Mouse (Mus musculus): ENCODE measurements around the gene Decr2. TPM values are rescaled to one million over a fixed set of nuclear protein-coding genes. Genes with fewer than 3 reads are reported as not detected.
A peak's percentile ranks its signal among the peaks of the same experiment; 100 is the strongest.

The Decr2 gene
- polyA plus RNA-seq, 1 experiment from 2014 or later: 24.7 TPM

DNA sequence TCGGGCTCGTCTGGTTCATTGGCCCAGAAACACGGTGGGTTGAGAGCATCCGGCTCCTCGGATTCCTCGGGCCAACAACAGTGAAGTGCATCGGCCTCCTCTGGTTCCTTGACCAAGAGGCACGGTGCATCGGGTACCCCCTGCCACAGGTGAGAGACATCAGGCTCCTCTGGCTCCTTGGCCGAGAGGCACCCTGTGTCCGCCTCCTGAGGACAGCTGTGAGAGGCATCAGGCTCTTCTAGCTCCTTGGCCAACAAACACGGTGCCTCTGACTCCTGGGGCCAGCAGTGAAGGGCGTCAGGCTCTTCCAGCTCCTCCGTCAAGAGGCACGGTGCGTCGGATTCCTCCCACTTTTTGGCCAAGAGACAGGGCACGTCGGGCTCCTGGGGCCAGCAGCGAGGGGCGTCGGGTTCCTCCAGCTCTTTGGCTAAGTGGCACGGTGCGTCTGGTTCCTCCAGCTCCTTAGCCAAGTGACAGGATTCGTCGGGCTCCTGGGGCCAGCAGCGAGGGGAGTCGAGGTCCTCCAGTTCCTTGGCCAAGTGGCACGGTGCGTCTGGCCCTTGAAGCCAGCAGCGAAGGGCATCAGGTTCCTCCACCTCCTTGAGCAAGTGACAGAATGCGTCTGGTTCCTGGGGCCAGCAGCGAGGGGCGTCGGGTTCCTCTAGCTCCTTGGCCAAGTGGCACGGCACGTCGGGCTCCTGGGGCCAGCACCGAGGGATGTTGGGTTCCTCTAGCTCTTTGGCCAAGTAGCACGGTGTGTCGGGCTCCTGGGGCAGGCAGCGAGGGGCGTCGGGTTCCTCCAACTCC is 21.9 kb downstream of the Decr2 start:
- peak overlapping the region; percentile 93 for H3K4me3 ChIP-seq
- peaks cover 36% of the 10 kb centered on the region for H3K36me3 ChIP-seq (replicated peaks)
- peaks cover 32% of the 10 kb centered on the region for H3K27me3 ChIP-seq (ENCODE audit: poor library complexity, severe bottlenecking)
- peaks cover 51% of the 10 kb centered on the region for H3K4me1 ChIP-seq
- peak overlapping the region; percentile 94 for H3K27ac ChIP-seq
- peak; percentile 52 for DNase-seq (ENCODE audit: extremely low spot score, low spot score)
- 2% methylated on average over 44 of the region's 44 CpGs for WGBS
- no peaks in the 10 kb centered on the region for H3K9me3 ChIP-seq

DNA sequence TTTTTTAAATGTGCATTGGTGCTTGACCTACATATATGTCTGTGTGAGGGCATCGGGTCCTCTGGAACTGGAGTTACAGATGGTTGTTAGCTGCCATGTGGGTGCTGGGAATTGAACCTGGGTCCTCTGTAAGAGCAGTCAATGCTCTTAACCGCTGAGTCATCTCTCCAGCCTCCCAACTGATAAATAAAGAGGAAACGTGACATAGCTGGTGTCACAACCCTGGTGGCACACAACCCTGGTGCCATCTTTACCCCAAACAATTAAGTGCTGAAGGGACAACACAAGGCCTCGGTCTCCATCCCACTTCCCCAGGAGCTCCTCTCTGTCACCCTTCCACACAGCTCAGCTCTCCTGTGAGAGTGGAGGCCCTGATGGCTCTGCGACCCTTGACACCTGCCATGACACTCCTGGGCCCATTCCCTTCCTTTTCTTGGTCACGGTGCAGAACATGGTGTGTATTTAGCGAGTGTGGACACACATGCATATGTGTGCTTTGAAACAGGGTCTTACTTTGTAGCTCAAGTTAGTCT is 23.6 kb downstream of the Decr2 start:
- Histone ChIP-seq H3K27ac (no peak overlapping the region), H3K36me3 (replicated peaks) (peaks cover 53% of the 10 kb centered on the region), H3K4me3 (peak overlapping the region; percentile 93), H3K4me1 (peaks cover 51% of the 10 kb centered on the region), H3K9me3 (no peaks in the 10 kb centered on the region), H3K27me3 (ENCODE audit: poor library complexity, severe bottlenecking) (peaks cover 30% of the 10 kb centered on the region)
- 92% methylated on average over 7 of the region's 7 CpGs for WGBS
- no peak for DNase-seq (ENCODE audit: extremely low spot score, low spot score)

DNA sequence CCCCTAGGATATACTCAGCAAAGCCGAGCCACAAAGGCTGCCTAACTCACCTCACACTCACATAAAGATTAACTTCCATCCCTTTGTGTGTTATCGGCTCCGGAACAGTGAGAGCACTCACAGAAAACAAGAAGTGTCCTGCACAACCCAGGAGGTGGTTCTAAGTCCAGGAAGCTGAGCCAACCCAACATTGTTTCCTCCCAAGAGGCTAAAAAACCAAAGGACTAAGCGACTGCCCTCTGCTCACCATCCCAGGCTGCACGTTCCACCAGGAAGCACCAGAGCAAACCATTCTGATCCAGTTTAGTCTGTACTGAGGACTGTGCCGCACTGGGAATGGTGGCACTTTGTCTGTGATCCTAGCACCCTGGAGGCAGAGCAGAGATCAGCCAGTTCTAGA is 25.2 kb downstream of the Decr2 start:
- 80% methylated on average over 6 of the region's 6 CpGs for WGBS
- Histone ChIP-seq H3K9me3 (no peaks in the 10 kb centered on the region), H3K4me3 (no peak overlapping the region), H3K27ac (no peak overlapping the region), H3K27me3 (ENCODE audit: poor library complexity, severe bottlenecking) (peaks cover 16% of the 10 kb centered on the region), H3K36me3 (replicated peaks) (peaks cover 64% of the 10 kb centered on the region), H3K4me1 (peaks cover 49% of the 10 kb centered on the region)
- DNase-seq (ENCODE audit: extremely low spot score, low spot score): no peak

DNA sequence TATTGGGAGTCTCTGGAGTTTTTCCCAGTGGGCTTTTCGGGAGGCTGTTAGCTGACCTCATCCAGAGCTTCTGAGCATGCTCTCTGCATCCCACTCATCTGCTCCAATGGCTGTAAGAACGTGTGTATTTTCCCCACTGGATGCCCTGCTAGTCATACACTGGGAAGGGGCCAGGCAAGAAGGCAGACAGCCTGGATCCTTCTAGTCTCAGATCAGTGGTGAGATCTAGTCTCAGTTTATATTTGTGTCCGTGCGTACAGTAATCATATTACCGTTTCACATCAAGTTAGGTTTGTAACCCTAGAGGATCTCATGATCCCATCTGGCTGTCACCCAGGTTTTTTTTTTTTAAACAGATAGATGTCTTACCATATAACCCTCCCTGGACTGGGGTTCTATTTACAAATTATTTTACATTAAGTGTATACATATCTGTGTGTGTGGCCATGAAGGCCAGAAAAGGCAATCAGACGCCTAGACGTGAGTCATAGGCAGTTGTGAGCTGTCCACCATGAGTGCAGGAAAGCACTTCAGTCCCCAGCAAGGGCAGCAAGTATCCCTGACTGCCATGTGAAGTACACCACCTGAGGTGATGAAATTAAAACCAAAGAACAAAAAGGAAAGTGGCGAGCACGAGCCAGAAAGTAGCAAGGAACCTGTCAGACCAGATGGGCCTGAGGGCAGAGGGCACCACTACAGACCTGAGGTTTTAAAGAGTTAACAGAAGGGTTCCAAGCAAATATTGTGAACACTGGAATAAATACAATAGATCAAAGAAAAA is 32.2 kb downstream of the Decr2 start:
- Histone ChIP-seq H3K9me3 (no peaks in the 10 kb centered on the region), H3K27me3 (ENCODE audit: poor library complexity, severe bottlenecking) (no peaks in the 10 kb centered on the region), H3K4me1 (peaks cover 25% of the 10 kb centered on the region), H3K27ac (no peak overlapping the region), H3K4me3 (no peak overlapping the region), H3K36me3 (replicated peaks) (peaks cover 90% of the 10 kb centered on the region)
- WGBS: 90% methylated on average over 9 of the region's 9 CpGs
- no peak for DNase-seq (ENCODE audit: extremely low spot score, low spot score)

DNA sequence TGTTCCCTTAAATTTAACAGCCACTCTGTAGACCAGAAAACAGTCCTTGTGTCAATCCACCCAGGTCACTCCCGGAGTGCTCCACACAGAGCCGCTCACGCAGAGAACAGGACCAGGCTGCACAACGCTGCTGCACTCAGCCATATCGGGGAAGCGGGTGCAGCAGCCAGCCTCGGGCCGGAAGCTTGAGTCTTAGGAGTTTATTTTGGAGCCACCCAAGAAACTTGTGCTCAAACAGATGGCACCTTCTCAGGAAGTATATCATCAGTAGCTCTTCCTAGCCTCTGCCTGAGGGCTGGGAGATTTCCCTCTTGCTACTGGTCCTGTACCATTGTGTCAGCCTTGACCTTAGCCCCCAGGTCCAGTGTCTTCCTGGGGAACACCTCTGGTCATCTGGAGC is 32.9 kb downstream of the Decr2 start:
- no peak overlapping the region for H3K4me3 ChIP-seq
- no peak overlapping the region for H3K27ac ChIP-seq
- DNase-seq (ENCODE audit: extremely low spot score, low spot score): no peak
- H3K36me3 ChIP-seq (replicated peaks): peaks cover 90% of the 10 kb centered on the region
- no peaks in the 10 kb centered on the region for H3K9me3 ChIP-seq
- 93% methylated on average over 8 of the region's 8 CpGs for WGBS
- H3K27me3 ChIP-seq (ENCODE audit: poor library complexity, severe bottlenecking): no peaks in the 10 kb centered on the region
- H3K4me1 ChIP-seq: peaks cover 25% of the 10 kb centered on the region

DNA sequence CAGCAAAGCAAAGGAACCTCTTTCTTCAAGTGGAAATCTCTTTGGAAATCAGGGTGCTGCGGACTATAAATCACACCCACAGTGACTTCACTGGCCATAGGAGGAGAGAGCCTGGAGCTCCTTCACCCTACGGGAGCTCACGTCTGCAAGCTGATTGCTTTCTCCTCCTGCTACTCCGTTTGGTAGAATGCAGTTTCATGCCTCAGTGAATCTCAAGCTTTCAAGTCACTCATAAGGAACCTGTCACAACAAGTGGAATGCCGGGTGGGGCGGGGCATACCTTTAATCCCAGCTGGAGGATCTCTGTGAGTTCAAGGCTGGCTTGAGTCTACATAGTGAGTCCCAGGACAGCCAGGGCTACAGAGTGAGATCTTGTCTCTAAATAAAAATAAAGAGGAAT is 35.0 kb downstream of the Decr2 start:
- DNase-seq (ENCODE audit: extremely low spot score, low spot score): no peak
- Histone ChIP-seq H3K9me3 (no peaks in the 10 kb centered on the region), H3K27ac (no peak overlapping the region), H3K36me3 (replicated peaks) (peaks cover 93% of the 10 kb centered on the region), H3K4me3 (no peak overlapping the region), H3K27me3 (ENCODE audit: poor library complexity, severe bottlenecking) (no peaks in the 10 kb centered on the region), H3K4me1 (peaks cover 25% of the 10 kb centered on the region)
- 55% methylated on average over 6 of the region's 6 CpGs for WGBS

DNA sequence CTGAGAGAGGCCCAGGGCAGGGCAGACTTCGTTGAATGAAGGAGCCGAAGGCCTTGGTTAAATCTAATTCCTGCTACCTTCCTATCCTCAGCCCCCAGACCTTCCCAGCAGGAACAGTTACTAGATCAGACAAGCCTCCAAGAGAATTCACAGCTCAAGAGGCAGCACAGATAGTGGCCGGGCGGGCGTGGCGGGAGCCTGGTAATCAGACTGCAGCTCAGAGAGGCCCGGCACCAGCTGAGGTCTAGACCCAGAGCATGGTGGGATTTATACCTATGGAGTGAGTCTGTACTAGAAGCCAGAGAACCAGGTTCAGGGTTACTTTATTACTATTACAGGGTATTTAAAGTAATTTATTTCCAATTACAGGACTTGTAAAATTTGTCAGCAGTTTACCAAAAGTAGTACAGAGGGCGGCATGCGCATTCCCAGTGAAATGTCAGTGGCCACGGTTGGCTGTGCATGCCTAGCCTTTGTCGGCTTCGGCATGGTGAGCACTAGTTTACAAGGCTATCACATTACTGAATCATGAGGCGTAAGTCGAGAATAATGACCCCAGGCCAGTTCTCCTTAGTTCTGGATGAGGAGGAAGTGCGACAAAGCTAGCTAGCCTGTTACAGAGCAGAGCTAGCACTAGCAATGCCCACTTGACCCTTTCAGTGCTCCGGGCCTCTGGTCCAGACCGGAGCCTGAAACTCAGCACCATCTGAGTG is 35.8 kb downstream of the Decr2 start:
- no peak for DNase-seq (ENCODE audit: extremely low spot score, low spot score)

DNA sequence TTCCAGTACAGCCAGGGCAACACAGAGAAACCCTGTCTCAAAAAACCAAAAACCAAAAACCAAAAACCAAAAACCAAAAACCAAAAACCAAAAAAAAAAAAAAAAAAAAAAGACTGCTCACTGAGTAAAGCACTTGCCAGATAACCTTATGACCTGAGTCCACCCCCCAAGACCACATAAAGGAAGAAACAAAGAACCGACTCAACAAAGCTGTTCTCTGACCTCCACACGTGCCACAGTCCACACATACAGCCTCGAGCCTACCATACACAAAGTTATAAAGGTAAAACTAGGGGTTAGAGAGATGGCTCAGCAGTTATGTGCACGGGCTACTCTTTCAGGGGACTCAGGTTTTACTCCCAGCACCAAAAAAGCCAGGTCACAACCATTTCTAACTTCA is 37.4 kb downstream of the Decr2 start:
- H3K27ac ChIP-seq: no peak overlapping the region
- WGBS: 93% methylated on average over 4 of the region's 4 CpGs
- peaks cover 79% of the 10 kb centered on the region for H3K36me3 ChIP-seq (replicated peaks)
- DNase-seq (ENCODE audit: extremely low spot score, low spot score): no peak
- no peaks in the 10 kb centered on the region for H3K9me3 ChIP-seq
- H3K4me3 ChIP-seq: no peak overlapping the region
- peaks cover 25% of the 10 kb centered on the region for H3K4me1 ChIP-seq
- no peaks in the 10 kb centered on the region for H3K27me3 ChIP-seq (ENCODE audit: poor library complexity, severe bottlenecking)

More for the DNA sequence above, 35.8 kb downstream of the Decr2 start:
- Histone ChIP-seq H3K4me3 (no peak overlapping the region), H3K27ac (no peak overlapping the region), H3K36me3 (replicated peaks) (peaks cover 89% of the 10 kb centered on the region), H3K9me3 (no peaks in the 10 kb centered on the region), H3K4me1 (peaks cover 25% of the 10 kb centered on the region), H3K27me3 (ENCODE audit: poor library complexity, severe bottlenecking) (no peaks in the 10 kb centered on the region)
- 76% methylated on average over 17 of the region's 17 CpGs for WGBS

DNA sequence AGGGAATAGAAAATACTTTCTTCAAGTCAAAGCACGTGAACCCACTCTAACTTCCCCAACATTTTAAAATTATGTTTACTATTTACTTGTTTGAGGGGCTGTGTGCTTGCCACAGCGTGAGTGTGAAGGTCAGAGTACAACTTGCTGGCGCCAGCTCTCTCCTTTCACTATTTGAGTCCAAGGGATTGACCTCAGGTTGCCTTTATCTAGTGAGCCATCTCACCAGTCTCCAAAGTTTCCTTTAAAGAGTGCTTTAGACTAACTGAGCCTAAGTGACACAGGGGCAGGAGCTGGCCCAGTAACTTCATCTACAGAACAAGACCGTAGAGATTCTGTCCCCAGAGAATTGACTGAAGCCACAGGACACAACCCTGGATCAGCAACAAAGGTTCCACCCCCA is 38.1 kb downstream of the Decr2 start:
- Histone ChIP-seq H3K4me3 (no peak overlapping the region), H3K4me1 (peaks cover 25% of the 10 kb centered on the region), H3K27me3 (ENCODE audit: poor library complexity, severe bottlenecking) (no peaks in the 10 kb centered on the region), H3K9me3 (no peaks in the 10 kb centered on the region), H3K36me3 (replicated peaks) (peaks cover 73% of the 10 kb centered on the region), H3K27ac (no peak overlapping the region)
- DNase-seq (ENCODE audit: extremely low spot score, low spot score): no peak
- WGBS: 92% methylated on average over 4 of the region's 4 CpGs

DNA sequence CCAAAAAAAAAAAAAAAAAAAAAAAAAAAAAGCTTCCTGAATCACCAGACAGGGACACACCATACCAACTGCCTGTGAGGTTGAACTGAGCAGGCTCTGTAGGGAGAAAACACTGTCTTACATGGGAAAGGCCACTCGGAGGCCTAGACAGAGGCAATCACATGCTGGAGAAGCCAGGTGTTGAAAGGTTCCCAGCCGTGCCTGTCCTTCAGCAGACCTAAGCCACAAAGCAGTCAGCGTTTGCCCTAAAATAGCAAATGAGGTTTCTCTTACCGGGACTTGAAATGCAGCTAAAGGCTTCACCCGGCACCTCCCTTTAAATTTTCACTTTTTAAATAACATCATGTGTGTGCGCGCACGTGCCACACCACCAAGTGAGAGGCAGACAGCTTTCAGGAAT is 42.0 kb downstream of the Decr2 start:
- 96% methylated on average over 8 of the region's 8 CpGs for WGBS

DNA sequence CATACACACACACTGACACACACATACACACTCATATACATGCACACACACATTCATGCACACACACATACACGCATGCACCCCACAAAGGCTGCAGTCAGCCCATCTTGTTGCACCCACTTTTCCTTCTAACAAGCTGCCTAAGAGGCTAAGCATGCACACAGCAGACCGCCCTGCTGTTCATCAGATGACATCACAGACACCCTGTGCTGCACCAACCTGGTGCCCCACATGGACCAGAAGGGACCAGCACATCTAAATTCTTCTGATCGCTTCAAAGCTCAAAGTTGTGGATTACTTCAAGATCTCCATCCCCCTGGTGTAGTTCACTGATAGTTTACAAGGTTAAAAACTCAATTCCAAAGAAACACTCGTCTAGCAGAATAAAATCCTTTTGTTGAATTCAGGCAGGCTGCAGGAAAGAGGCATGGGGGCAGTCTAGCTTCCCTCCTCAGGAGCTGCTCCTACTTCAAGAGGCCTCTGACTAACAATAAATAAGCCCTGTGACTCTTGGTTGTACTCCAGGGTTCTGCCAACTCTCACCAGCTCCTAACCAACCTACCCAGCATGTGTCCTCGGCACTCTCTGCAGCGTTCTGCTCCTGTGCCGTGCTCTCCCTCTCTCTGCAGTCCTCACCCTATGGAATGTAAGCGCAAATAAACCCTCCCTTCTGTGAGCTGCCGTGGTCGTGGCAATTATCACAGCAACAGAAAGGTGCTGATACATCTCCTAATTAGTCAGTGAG is 43.7 kb downstream of the Decr2 start:
- H3K4me3 ChIP-seq: no peak overlapping the region
- WGBS: 71% methylated on average over 10 of the region's 10 CpGs
- H3K4me1 ChIP-seq: peaks cover 2% of the 10 kb centered on the region; the same call in 1 of the 2 replicates
- H3K27me3 ChIP-seq (ENCODE audit: poor library complexity, severe bottlenecking): no peaks in the 10 kb centered on the region
- no peaks in the 10 kb centered on the region for H3K9me3 ChIP-seq
- H3K27ac ChIP-seq: no peak overlapping the region
- no peak for DNase-seq (ENCODE audit: extremely low spot score, low spot score)
- peaks cover 24% of the 10 kb centered on the region for H3K36me3 ChIP-seq (replicated peaks)

More for the DNA sequence above, 42.0 kb downstream of the Decr2 start:
- Histone ChIP-seq H3K27ac (no peak overlapping the region), H3K4me1 (no peaks in the 10 kb centered on the region), H3K9me3 (no peaks in the 10 kb centered on the region), H3K36me3 (replicated peaks) (peaks cover 41% of the 10 kb centered on the region), H3K4me3 (no peak overlapping the region), H3K27me3 (ENCODE audit: poor library complexity, severe bottlenecking) (no peaks in the 10 kb centered on the region)
- DNase-seq (ENCODE audit: extremely low spot score, low spot score): no peak

DNA sequence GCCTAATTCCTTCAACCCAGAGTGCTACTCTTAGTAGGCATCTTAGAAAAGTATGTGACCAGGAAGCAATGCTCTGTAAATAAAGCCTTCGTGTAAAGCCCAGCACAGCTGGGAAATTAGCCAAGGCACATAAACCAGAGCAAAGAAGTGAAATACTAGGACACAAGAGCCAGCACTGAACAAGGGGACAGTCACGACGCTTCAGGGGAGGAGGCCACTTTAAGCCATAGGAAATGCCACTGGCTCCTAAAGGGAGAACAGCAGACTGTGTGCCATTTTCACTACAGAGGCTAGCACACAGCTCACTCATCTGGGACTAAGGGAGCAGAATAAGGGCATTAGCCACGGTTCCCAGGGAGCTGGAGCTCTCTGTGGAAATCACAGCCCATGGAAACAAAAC is 44.9 kb downstream of the Decr2 start:
- 74% methylated on average over 4 of the region's 4 CpGs for WGBS
- peaks cover 4% of the 10 kb centered on the region; the same call in 1 of the 2 replicates for H3K4me1 ChIP-seq
- no peak overlapping the region for H3K27ac ChIP-seq

More for the DNA sequence above, 44.9 kb downstream of the Decr2 start:
- H3K9me3 ChIP-seq: no peaks in the 10 kb centered on the region
- no peak for DNase-seq (ENCODE audit: extremely low spot score, low spot score)
- no peak overlapping the region for H3K4me3 ChIP-seq
- H3K27me3 ChIP-seq (ENCODE audit: poor library complexity, severe bottlenecking): no peaks in the 10 kb centered on the region
- peaks cover 15% of the 10 kb centered on the region; the same call in 1 of the 2 replicates for H3K36me3 ChIP-seq (replicated peaks)

All from forebrain, embryonic 10.5 days (tissue).